Mouse (Mus musculus): ENCODE results near the gene Tfap2d. TPM values are rescaled to one million over a fixed set of nuclear protein-coding genes. Genes with fewer than 3 reads are reported as not detected.
A peak's percentile ranks its signal among the peaks of the same experiment; 100 is the strongest.

Gene Tfap2d
- polyA plus RNA-seq, 1 experiment from 2014 or later = 0.31 TPM

- H3K36me3 ChIP-seq = no peaks in the 10 kb centered on the region
Observed at GRCm38 (mm10) chr1:19110211-19110610, 7.4 kb downstream of the Tfap2d start.

GRCm38 (mm10) chr1:19111020-19111419, 8.2 kb downstream of the Tfap2d start:
- H3K4me3 ChIP-seq = no peak overlapping the region
- no peak overlapping the region for H3K9ac ChIP-seq
- H3K27ac ChIP-seq = no peak overlapping the region
- peaks cover 68% of the 10 kb centered on the region for H3K27me3 ChIP-seq
- ATAC-seq (ENCODE audit: insufficient number of reproducible peaks, insufficient read depth, low FRiP score, low TSS enrichment) = no peak
- H3K4me2 ChIP-seq (replicated peaks) = no peak overlapping the region
- H3K9me3 ChIP-seq = no peaks in the 10 kb centered on the region
- no peaks in the 10 kb centered on the region for H3K4me1 ChIP-seq
- no peaks in the 10 kb centered on the region for H3K36me3 ChIP-seq
- 1% methylated on average over 22 of the region's 22 CpGs for WGBS

More at GRCm38 (mm10) chr1:19110211-19110610, 7.4 kb downstream of the Tfap2d start:
- Histone ChIP-seq H3K27me3 (peaks cover 76% of the 10 kb centered on the region), H3K27ac (no peak overlapping the region), H3K4me3 (no peak overlapping the region), H3K9ac (no peak overlapping the region), H3K9me3 (no peaks in the 10 kb centered on the region), H3K4me1 (no peaks in the 10 kb centered on the region), H3K4me2 (replicated peaks) (no peak overlapping the region)
- WGBS = under 1% methylated on average over 5 of the region's 5 CpGs
- ATAC-seq (ENCODE audit: insufficient number of reproducible peaks, insufficient read depth, low FRiP score, low TSS enrichment) = no peak

- Histone ChIP-seq H3K27ac (no peak overlapping the region), H3K27me3 (no peaks in the 10 kb centered on the region), H3K4me1 (no peaks in the 10 kb centered on the region), H3K9ac (no peak overlapping the region), H3K4me3 (no peak overlapping the region), H3K36me3 (no peaks in the 10 kb centered on the region), H3K9me3 (no peaks in the 10 kb centered on the region), H3K4me2 (replicated peaks) (no peak overlapping the region)
- no peak for ATAC-seq (ENCODE audit: insufficient number of reproducible peaks, insufficient read depth, low FRiP score, low TSS enrichment)
- WGBS = 6% methylated on average over 4 of the region's 4 CpGs
Observed at GRCm38 (mm10) chr1:19178742-19179397, 76.0 kb downstream of the Tfap2d start.

GRCm38 (mm10) chr1:19205649-19206048, 102.8 kb downstream of the Tfap2d start:
- H3K4me2 ChIP-seq (replicated peaks) = peak overlapping the region; percentile 52
- no peak overlapping the region for H3K27ac ChIP-seq
- H3K27me3 ChIP-seq = peaks cover 16% of the 10 kb centered on the region
- no peaks in the 10 kb centered on the region for H3K9me3 ChIP-seq
- no peaks in the 10 kb centered on the region for H3K4me1 ChIP-seq
- peak overlapping the region; percentile 31 for H3K4me3 ChIP-seq
- ATAC-seq (ENCODE audit: insufficient number of reproducible peaks, insufficient read depth, low FRiP score, low TSS enrichment) = 0 out of 2 replicates have a peak, but pooled peaks have one; percentile 54
- WGBS = 3% methylated on average over 12 of the region's 12 CpGs
- H3K9ac ChIP-seq = no peak overlapping the region
- no peaks in the 10 kb centered on the region for H3K36me3 ChIP-seq

- Histone ChIP-seq H3K27me3 (peaks cover 21% of the 10 kb centered on the region), H3K27ac (no peak overlapping the region), H3K36me3 (no peaks in the 10 kb centered on the region), H3K4me3 (no peak overlapping the region; the same call in 1 of the 2 replicates), H3K9ac (no peak overlapping the region), H3K4me2 (replicated peaks) (peak overlapping the region; percentile 52), H3K4me1 (no peaks in the 10 kb centered on the region), H3K9me3 (no peaks in the 10 kb centered on the region)
- no peak for ATAC-seq (ENCODE audit: insufficient number of reproducible peaks, insufficient read depth, low FRiP score, low TSS enrichment)
- 2% methylated on average over 7 of the region's 7 CpGs for WGBS
Observed at GRCm38 (mm10) chr1:19206194-19206593, 103.4 kb downstream of the Tfap2d start.

GRCm38 (mm10) chr1:19207611-19208010, 104.8 kb downstream of the Tfap2d start:
- Histone ChIP-seq H3K27ac (no peak overlapping the region), H3K27me3 (peaks cover 35% of the 10 kb centered on the region)

GRCm38 (mm10) chr1:19208641-19209358, 106.0 kb downstream of the Tfap2d start, which contains the start of gene Tfap2b:
Gene Tfap2b (plus strand): TSS chr1:19208914.
- ATAC-seq (ENCODE audit: insufficient number of reproducible peaks, insufficient read depth, low FRiP score, low TSS enrichment) = no peak
- no peaks in the 10 kb centered on the region for H3K9me3 ChIP-seq
- peak within 1 kb of the TSS; percentile 42 for H3K4me3 ChIP-seq
- 1% methylated on average over 26 of the region's 26 CpGs for WGBS
- H3K9ac ChIP-seq = peak within 1 kb of the TSS; percentile 63
- H3K27ac ChIP-seq = peak within 1 kb of the TSS; percentile 82
- no peaks in the 10 kb centered on the region for H3K36me3 ChIP-seq
- peak within 1 kb of the TSS; percentile 45 for H3K4me2 ChIP-seq (replicated peaks)
- no peaks in the 10 kb centered on the region for H3K4me1 ChIP-seq
- peaks cover 43% of the 10 kb centered on the region for H3K27me3 ChIP-seq

More at GRCm38 (mm10) chr1:19207611-19208010, 104.8 kb downstream of the Tfap2d start:
- ATAC-seq (ENCODE audit: insufficient number of reproducible peaks, insufficient read depth, low FRiP score, low TSS enrichment) = no peak
- Histone ChIP-seq H3K4me3 (no peak overlapping the region), H3K4me1 (no peaks in the 10 kb centered on the region), H3K36me3 (no peaks in the 10 kb centered on the region), H3K9ac (no peak overlapping the region), H3K4me2 (replicated peaks) (peak overlapping the region; percentile 5; the same call in 1 of the 2 replicates), H3K9me3 (no peaks in the 10 kb centered on the region)
- 3% methylated on average over 4 of the region's 4 CpGs for WGBS

GRCm38 (mm10) chr1:19209359-19209745, 106.5 kb downstream of the Tfap2d start:
- Histone ChIP-seq H3K27ac (peak overlapping the region; percentile 82), H3K4me3 (peak overlapping the region; percentile 42), H3K4me2 (replicated peaks) (peak overlapping the region; percentile 45), H3K9me3 (no peaks in the 10 kb centered on the region), H3K36me3 (no peaks in the 10 kb centered on the region), H3K4me1 (no peaks in the 10 kb centered on the region), H3K27me3 (peaks cover 49% of the 10 kb centered on the region), H3K9ac (peak overlapping the region; percentile 63)
- ATAC-seq (ENCODE audit: insufficient number of reproducible peaks, insufficient read depth, low FRiP score, low TSS enrichment) = no peak
- WGBS = under 1% methylated on average over 10 of the region's 10 CpGs

- peak overlapping the region; percentile 45 for H3K4me2 ChIP-seq (replicated peaks)
- WGBS = 0% methylated on average over 31 of the region's 31 CpGs
- ATAC-seq (ENCODE audit: insufficient number of reproducible peaks, insufficient read depth, low FRiP score, low TSS enrichment) = no peak
- H3K4me1 ChIP-seq = no peaks in the 10 kb centered on the region
- peak overlapping the region; percentile 42 for H3K4me3 ChIP-seq
- H3K9me3 ChIP-seq = no peaks in the 10 kb centered on the region
- peak overlapping the region; percentile 63 for H3K9ac ChIP-seq
- no peaks in the 10 kb centered on the region for H3K36me3 ChIP-seq
- H3K27me3 ChIP-seq = peaks cover 53% of the 10 kb centered on the region
- peak overlapping the region; percentile 82 for H3K27ac ChIP-seq
Observed at GRCm38 (mm10) chr1:19209776-19210175, 107.0 kb downstream of the Tfap2d start.

GRCm38 (mm10) chr1:19210215-19211032, 107.6 kb downstream of the Tfap2d start:
- 0 out of 2 replicates have a peak, but pooled peaks have one; percentile 18 for ATAC-seq (ENCODE audit: insufficient number of reproducible peaks, insufficient read depth, low FRiP score, low TSS enrichment)
- Histone ChIP-seq H3K4me2 (replicated peaks) (peak overlapping the region; percentile 45), H3K27me3 (peaks cover 60% of the 10 kb centered on the region), H3K9me3 (no peaks in the 10 kb centered on the region), H3K27ac (peak overlapping the region; percentile 82), H3K36me3 (no peaks in the 10 kb centered on the region), H3K9ac (peak overlapping the region; percentile 63), H3K4me1 (no peaks in the 10 kb centered on the region), H3K4me3 (peak overlapping the region; percentile 42)
- WGBS = under 1% methylated on average over 30 of the region's 30 CpGs

- Histone ChIP-seq H3K9me3 (no peaks in the 10 kb centered on the region), H3K4me1 (no peaks in the 10 kb centered on the region), H3K4me2 (replicated peaks) (peak overlapping the region; percentile 45), H3K4me3 (peak overlapping the region; percentile 42), H3K36me3 (no peaks in the 10 kb centered on the region), H3K27me3 (peaks cover 66% of the 10 kb centered on the region), H3K9ac (peak overlapping the region; percentile 63), H3K27ac (peak overlapping the region; percentile 82)
- WGBS = under 1% methylated on average over 8 of the region's 8 CpGs
- no peak for ATAC-seq (ENCODE audit: insufficient number of reproducible peaks, insufficient read depth, low FRiP score, low TSS enrichment)
Observed at GRCm38 (mm10) chr1:19211033-19211405, 108.2 kb downstream of the Tfap2d start.

Measured in embryonic facial prominence, embryonic 12.5 days (tissue).